In the genomic region with DNA sequence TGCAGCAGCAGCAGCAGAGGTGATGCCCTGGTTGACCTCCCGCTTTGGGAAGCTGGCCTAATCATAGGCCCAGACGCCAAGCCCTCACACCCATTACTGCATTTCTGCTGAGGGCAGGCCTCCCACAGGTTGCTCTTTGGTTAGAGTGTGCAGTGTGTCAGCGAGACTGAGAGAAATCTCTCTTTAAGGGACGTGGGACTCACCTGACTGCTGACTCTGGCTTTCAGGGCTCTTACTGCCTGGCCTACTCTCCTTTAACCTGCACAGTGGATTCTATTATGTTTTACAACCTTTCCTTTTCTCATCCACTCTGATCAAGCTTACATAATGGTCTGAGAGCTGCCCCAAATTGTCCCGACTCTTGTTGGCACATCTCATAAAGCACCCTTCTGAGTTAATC, we compare ENCODE assay signal across 23 mouse cellular contexts.
"Had no signal": no experiment of that assay in that cellular context is flagged by ENCODE, and none has a peak within 500 bp of the region (broad histone marks: within the 10 kb centered on the region; RNA-seq: fewer than 3 reads in every experiment).

No protein-coding gene starts in this region.

- H3K27me3 ChIP-seq: heart, embryonic 12.5 days; hindbrain, embryonic 13.5 days; hindbrain, embryonic 15.5 days; intestine, embryonic 15.5 days; limb, embryonic 12.5 days had no signal

- ATAC-seq: inflammation-experienced regulatory T-cells, adult 6 months; intestine, embryonic 15.5 days; intestine, postnatal 0 days had no signal

- H3K9me3 ChIP-seq: heart, embryonic 10.5 days; heart, embryonic 12.5 days; hindbrain, embryonic 13.5 days; hindbrain, embryonic 15.5 days; intestine, embryonic 15.5 days; limb, embryonic 10.5 days; limb, embryonic 12.5 days had no signal

- H3K4me3 ChIP-seq: heart, embryonic 10.5 days; heart, embryonic 12.5 days; hindbrain, embryonic 13.5 days; hindbrain, embryonic 15.5 days; intestine, embryonic 15.5 days; layer of hippocampus, adult 2 months; left cerebral cortex, adult 2 months; limb, embryonic 10.5 days; limb, embryonic 12.5 days had no signal

- H3K9ac ChIP-seq: heart, embryonic 12.5 days; hindbrain, embryonic 13.5 days; hindbrain, embryonic 15.5 days; intestine, embryonic 15.5 days; limb, embryonic 12.5 days had no signal

- DNase-seq: gastrocnemius, postnatal 14 days; gastrocnemius, postnatal 36 days; heart, adult 18-20 months; heart, postnatal 10 days; heart, postnatal 4 days; kidney, adult 18-20 months; kidney, adult 8-10 months; kidney, postnatal 10 days; kidney, postnatal 25 days; kidney, postnatal 4 days; liver had no signal

- H3K4me1 ChIP-seq: heart, embryonic 10.5 days; heart, embryonic 12.5 days; hindbrain, embryonic 15.5 days; intestine, embryonic 15.5 days; limb, embryonic 12.5 days had no signal

- H3K36me3 ChIP-seq: heart, embryonic 10.5 days; heart, embryonic 12.5 days; hindbrain, embryonic 13.5 days; hindbrain, embryonic 15.5 days; intestine, embryonic 15.5 days; limb, embryonic 10.5 days; limb, embryonic 12.5 days had no signal

- H3K4me2 ChIP-seq: heart, embryonic 12.5 days; hindbrain, embryonic 13.5 days; hindbrain, embryonic 15.5 days; intestine, embryonic 15.5 days; limb, embryonic 12.5 days; liver, embryonic 11.5 days had no signal

- H3K27ac ChIP-seq: heart, embryonic 10.5 days; hindbrain, embryonic 13.5 days; hindbrain, embryonic 15.5 days; intestine, embryonic 15.5 days; layer of hippocampus, adult 2 months; left cerebral cortex, adult 2 months; limb, embryonic 10.5 days; limb, embryonic 12.5 days had no signal
